Mouse (Mus musculus) CH12F3 (cell line): ENCODE data around the gene Clec16a.

ENCODE experiments used
- in situ Hi-C: fragments of 300-500 bp; cut with MboI; formaldehyde crosslinking; loops from 2 replicates; pipeline ENCODE4 v1.14.3; 2020; ENCODE audit warnings: low sequenced_read_pairs

The Clec16a gene

DNA sequence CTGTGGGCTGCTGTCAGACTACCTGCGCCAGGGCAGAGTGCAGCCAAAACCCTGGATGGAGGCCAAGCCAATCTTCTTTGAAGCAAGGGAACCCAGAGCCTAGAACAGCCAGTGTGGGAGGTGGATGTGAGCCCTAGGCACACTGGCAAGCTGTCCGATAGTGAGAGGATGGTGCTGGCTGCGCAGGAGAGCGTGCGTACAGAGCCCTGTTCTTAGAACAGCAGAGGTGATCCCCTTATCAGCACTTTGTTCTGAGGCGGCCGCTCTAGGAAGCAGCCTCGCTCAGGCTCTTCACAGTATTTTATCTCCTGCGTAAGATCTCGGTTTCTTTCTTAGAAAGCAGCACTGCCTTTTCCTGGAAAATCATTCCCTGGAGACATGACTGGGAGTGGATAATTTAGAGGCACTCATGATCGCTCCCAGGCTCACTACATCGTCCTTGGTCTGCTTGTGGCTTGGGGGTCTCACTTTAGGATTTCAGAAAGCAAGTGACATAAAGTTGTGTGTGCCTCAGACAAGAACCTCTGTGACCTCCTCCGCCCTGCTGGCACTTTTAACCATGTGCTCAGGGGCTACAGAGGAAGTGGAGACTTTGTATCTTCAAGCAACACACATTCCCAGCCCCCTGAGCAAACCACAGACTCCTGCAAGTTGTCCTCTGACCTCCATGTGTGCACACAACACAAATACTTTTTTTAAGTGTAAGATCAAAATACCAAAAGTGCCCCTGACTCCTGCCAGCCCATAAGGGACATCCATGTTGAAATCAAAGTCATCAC is 94.2 kb downstream of the Clec16a start:
- in situ Hi-C loops, result no loop called here

DNA sequence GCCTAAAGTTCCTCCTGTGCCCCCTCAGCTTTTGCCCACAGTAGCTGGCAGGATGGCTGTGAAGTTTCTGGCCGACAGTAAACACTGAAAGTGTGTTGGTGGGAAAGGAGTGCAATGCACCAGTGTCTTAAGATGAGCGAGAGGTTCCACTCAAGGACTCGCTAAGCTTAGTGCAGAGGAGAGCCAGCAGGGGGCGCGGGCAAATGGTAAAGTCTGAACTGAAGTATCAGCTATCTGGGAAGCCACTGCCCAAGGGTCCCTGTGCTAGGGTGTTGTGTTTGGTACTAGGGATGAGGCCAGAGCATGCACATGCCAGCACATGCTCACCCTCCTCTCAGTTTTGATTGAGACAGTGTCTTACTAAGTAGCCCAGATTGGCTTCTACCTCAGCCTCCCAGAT is 94.9 kb downstream of the Clec16a start:
- in situ Hi-C loops, result no loop called here

DNA sequence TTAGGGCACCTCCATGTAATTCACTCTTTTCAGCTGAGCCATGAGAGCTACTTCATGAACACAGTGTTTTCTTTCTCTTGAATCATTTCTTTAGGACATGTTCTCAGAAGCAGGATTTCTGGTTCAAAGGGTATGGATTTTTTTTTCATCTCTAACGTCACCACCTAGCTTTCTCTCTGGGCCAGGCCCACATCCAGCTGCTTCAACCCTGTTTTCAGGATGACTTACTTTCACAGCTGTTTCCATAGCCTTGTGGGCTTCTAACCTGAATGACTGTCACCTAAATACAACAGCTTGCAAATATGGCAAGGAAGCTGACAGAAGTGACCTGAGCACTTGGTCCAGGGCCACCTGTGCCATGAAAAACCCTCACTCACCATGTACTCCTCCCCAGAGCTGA is 96.0 kb downstream of the Clec16a start:
- in situ Hi-C loops, result no loop called here

DNA sequence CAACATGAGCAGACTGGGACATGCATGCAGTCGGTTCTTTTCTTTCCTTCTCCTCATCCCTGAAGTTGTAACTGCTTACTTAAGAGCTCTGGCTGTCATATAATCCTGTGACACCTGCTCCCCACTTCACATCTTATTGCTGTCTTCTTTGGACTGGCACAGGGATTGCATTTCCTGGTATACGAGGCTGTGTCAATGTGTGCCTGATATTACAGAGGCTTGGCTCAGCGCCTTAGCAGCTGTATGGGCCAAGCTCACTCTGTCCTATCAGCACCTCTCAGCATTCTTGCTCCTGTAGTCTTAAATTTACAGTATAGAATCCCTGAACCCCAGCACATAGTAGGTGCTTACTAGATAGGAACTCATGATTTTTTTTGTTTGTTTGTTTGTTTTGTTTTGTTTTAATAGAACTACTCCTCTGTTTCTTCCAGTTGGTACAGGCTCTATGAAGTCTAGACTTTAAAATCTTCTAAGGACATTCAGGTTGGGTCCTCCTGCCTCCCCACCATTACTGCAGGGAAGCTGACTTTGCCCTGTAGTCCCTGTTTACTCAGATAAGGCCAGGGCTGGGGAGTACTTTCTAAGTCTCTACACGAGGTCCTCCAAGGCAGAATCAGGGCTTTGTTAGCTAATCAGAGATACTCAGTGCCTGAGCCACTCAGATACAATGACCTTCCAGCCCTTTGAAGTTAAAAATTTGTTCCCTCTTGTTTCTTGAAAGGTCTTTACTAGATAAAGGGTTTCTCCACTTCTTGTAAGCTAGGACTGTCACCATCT is 97.9 kb downstream of the Clec16a start:
- in situ Hi-C loops, result no loop called here

DNA sequence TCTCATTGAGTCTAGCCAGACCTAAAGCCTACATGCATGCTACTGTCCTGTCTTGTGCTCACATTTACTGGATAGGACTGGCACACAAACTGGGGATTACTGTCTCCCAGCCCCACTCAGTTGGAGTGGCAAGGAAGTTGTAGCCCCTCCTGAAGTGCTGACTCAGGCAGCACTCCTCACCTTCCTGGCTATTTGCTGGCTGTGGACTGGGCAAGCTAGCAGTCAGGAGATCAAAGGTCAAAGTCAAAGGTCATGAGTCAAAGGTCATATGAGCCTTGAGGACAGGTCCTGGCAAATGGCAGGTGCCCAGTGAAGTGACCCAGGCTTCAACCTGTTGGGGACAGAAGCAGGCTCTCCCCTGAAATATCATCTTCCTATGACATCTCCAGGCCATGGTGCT is 99.1 kb downstream of the Clec16a start:
- in situ Hi-C loops, result no loop called here

DNA sequence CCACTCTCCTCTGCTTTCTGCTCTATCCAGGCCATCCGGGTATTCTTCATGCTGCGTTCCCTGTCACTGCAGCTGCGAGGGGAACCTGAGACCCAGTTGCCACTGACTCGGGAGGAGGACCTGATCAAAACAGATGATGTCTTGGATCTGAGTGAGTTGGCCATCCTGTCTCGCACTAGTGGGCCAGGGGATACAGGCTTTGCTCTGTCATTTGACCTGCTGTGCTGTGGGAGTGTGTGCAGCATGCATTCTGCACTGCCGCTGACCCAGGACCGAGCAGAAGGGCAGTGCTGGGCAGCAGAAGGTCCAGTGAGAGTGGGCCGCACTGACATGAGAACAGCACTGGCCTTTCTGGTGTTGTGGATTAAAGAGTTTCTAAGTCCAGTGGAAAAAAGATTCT is 99.6 kb downstream of the Clec16a start:
- in situ Hi-C loops, result no loop called here

DNA sequence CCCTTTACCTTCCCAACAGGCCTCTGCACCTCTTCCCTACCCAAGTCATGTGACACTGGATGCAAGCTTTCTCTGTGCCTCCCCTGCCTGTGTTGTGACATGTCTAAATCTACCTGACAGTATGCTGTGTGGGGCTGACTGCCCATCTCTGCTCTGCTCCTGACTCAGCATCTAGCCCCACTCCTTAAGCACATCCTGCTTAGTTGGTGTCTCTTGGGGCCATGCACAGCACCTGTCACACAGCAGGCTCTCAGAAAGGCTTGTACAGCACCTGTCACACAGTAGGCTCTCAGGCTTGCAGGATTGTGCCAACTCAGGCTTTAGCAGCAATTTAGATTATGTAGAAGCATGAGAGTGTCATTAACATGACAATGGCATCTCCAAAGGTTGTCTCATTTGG is 106.7 kb downstream of the Clec16a start:
- in situ Hi-C loops, result no loop called here

DNA sequence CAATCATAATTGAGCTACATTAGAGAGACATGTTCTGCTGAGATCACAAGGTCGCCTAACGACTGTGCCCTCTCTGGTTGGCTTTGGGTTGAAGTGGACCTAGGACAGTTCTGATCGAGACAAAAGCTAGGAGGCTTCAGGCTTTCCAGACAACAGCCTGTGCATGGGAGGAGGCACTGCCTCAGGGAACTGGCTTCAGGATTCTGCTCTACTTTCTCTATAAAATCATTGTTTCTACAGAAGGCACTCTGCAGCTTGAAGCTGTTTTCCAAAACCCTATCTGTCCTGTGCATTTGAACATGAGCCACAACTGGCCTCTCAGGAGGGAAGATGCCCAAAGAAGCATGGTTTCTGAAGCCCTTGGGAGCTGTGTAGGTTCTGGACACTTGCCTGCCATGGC is 107.8 kb downstream of the Clec16a start:
- in situ Hi-C loops, result no loop called here

DNA sequence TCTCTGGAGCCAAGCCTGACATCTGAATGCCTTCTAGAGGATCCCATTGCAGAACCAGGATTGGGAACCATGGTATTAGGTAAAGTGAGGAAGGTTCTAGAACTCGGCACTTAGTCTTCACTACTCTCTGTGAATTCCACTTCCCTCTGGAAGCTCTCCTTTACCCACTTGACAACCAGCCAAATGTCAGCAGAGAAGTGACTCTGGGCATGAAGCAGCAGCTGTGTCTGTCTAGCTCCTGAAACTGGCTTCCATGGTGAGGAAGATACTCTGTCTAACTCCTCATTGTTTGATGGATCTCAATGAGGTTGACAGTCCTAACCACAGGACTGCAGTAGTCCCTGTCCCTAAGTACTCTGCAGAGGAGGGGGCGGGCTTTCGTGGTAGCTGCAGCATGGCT is 110.1 kb downstream of the Clec16a start:
- in situ Hi-C loops, result no loop called here

DNA sequence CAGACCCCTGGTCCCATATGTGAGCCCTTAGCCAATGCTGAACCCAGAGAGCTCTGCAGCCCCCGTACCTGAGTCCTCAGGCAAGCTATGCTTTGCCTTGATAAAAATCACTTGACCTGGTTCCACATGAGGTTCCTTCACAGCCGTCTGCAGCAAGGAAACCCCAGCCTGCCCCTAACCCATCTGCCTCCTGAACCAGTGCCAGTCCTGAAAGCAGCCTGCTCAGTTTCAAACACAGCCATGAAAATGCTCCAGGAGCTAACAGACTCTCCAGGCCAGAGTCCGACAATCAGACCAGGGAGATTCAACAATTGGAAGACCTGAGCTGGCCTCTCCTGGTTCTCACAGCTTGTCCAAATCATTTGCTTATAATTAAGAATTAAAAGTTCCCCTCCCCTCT is 110.8 kb downstream of the Clec16a start:
- in situ Hi-C loops, result no loop called here

DNA sequence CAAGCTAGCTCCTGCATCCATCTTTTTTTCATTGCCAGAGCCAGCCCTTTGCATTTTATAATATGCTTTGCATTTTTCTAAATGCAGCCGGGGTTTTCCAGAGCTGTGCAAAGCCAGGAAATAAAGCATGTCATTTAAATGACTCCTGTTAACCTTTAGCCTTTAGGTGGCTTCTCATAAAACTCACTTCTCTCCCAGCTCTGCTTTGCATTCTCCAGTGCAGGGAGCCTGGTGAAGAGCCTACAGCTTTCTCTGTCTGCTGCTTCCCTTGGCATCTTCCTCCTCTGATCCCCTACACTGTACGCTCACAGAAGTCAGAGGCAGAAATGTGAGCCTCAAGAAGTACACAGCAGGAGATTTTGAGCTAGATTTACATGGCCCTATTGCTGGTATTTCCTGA is 111.3 kb downstream of the Clec16a start:
- in situ Hi-C loops, result no loop called here

DNA sequence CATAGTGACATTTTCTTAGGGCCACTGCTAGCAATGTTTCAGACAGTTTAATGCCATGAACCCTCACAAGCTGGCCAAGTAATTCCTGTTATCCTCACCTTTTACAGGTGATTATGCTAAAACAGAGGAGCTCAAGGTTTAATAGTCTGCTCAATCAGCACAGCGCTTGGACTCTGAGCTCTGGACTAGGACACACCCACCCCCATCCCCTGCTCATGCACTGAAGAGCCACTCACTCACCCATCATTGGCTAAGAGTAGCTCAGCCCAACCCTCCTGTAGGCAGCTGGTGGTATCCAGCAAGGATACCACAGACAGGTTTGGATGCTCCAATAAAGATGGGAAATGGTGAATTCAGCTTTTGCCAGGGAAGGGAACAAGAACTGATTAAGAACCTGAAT is 111.8 kb downstream of the Clec16a start:
- in situ Hi-C loops, result no loop called here

DNA sequence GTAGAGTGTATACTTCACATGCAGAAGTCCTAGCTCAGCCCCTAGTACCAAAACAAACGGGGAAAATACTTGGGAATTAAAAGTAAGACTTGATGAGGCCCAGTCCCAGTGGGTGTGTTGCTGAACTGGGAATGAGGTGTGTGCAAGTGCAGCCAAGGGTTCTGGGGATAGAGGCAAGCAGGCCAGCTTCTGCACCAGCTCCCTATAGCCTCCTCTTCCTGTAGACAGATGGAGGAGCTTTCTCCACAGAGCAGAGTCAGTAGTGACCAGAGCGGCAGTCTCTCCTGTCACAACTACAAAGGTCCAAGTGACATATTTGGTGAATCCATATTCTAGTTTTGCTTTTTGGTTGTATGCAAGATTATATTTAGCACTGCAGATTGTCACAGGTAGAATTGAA is 114.1 kb downstream of the Clec16a start:
- in situ Hi-C loops, result no loop called here

DNA sequence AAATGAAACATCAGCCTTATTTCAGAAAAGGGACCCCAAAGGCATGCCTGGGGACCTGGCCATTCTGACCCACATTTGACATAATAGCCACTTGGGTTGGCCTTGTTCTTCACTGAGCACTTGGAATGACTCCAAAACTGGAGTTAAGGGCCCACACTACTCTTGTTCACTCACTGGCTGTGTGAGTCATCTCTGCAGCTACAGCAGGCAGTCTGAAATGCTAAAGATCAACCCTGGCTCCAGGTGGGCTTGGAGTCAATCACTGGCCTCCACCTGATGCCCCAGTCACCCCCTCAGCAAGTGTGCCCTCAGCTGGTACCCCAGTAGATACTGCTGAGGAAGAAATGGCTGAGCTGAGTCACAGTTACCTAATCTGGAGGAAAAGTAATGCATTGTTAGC is 115.4 kb downstream of the Clec16a start:
- in situ Hi-C loops, result no loop called here

DNA sequence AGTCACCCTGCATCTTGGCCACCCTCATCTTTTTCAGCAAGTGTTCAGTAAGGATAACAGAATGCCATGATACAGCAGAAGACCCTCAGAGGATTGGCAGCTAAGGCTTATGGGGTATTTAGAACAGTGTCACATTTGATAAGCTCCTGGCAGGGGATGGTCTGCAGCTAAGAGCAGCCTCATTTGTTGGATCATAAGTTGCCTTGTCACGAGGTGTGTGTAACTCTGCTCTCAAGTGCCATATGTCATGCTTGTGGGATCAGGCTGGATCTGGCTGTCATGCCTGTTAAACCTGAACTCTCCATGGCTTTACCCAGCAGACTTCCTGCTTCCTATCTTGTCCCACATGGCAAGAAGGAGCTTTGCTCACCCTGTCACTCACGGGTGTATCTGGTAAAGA is 116.2 kb downstream of the Clec16a start:
- in situ Hi-C loops, result no loop called here

DNA sequence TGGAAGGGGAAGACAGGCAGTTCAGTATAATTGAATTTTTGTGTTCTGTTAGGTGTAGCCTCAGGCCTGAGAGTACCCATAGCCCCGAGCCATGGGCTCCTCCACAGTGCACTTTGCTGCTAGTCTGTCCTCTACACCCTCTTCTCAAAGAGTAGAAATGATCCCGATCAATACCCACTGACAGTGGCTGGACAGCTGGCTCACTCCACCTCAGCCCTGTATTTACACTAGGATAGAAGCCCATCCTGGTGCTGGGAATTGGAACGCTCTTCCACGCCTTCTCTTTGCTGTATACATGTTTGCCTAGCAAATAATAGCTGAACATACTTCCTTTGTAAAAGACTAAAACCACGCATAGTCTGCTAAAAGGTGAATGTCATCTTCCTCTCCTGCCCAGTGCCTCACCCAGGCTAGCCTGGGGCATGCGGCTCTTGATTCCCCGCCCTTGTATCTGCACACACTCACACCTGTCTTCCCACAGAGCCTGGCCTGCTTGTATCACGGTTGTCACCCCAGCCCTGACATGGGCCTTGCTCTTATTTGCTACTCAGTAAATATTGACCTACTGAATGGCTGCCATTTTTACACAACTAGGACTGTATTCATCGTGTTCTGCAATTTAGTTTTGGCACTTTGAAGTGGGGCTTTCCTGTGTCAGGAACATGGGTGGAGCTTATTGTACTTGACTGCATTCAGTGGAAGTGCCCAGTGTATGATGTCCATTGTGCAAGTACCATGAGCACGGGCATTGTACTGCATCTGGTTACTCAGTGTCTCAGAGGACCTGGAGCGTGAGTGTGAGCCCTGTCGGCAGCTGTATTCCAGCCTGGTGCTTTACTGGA is 119.0 kb downstream of the Clec16a start:
- in situ Hi-C loops, result no loop called here

DNA sequence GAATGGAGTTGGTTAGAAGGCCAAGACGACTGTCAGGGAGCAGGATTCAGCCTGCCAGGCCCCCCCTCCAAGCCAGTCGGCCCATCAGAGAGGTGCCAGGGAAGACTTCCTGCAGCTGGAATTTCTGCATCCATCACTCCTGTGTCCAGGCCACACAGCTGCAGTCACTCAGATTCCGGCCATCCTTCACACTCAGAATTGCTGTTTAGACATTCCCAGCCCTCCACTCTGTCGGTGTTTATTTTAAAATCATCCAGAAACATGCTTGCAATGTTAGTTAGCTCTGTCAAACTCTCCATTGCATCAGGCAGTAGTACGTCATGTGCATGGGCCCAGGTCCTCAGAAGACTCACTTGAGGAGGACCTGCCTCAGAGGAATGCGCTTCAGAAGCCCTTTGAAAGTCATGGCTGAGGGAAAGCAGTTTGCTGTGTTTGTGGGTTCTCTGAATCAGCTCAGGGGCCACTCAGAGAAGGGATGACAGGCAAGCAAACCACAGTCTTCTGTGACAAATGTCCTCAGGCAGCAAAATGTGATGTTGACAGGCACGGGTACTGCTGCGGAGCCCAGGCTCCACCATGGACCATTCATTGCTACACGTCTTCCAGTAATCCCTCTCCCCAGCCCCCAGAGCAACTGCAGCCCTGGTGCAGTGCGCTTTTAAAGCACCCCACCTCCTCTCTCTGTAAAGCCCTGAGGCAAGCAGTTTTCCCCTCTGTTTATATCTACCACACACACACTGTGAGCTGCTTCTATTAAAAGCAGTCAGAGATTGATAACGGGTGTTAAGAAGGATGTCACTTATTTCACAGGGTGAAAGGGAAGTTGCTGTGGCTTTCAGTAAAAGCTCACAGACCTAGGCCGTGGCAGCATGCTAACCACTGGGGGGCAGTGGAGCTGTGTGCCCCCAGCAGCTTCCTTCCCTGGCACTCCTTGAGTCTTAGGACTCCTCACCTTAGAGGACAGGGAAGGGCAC is 120.1 kb downstream of the Clec16a start:
- in situ Hi-C loops, result no loop called here

DNA sequence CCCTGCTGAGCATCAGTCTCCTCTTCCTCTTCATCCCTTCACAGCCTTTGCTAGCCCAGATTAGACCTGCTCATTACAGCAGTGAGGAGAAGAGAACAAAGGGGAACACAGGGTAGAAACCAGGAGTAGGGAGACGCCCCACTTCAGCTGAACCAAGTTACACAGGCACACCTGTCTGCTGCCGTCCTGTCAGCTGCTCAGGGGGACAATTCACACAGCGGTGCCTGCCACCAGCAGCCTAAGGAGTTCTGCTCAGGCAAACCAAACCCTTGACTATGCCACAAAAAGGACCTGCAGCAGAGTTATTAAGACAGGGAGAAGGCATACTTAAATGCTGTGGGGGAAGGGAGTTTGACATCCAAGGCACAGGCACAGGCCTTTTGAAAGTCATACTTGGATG is 121.6 kb downstream of the Clec16a start:
- in situ Hi-C loops, result no loop called here

DNA sequence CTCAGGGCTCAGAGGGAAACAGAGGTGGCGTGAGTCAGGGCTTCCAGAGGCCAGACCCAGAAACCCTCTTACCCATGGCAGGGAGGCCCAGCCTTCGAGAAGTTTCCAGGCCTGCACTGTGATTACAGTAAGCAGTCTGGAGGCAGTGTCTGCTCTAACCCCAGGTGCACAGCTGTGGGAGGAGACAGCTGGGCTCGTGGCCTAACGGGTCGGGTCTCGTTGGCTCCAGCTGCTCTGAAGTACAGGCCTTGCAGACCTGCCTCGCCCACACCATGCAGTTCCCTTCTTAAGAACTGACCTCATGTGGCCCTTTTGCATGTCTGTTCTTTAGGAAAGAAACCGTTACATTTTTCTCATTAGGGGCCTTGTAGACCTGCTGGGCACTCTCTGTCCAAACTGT is 123.3 kb downstream of the Clec16a start:
- in situ Hi-C loops, result no loop called here

DNA sequence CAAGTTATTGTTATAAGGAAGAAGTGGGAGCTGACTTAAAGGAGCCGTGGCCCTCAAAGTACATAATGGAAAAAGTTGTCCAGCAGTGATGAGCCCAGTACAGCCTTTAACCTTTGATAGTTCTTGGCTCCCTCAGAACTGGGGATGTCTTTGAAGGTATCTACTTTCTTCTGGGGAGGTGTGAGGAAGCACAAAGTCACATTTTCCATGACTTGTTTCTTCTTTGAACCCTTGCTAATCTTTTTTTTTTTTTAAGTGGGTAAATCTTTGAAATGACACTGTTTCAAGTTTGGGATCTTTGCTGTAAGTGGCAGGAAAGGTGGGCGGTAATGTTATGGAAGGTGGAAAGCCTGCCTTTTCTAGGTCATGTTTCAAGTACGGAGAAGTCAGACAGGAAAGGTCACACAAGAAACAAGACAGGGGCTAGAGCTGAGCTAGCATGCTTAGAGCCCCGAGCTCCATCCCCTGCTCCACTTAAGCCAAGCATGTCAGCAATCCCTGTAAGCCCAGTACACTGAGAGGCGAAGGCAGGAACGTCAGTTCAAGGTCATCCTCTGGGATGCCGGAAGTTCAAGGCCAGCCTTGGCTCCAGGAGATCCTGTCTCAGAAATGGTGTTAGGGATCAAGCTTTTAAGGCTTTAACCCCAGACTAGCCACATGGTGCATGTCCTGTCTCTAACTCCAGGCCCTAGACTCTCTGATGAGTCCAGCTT is 124.0 kb downstream of the Clec16a start:
- in situ Hi-C loops, result no loop called here
